Mouse (Mus musculus) embryo, embryonic 9.5 days (tissue): ENCODE data around the gene Mybph.

ENCODE experiments used
- DNase-seq: peaks from one replicate; pipeline ENCODE4 v3.0.0-alpha.2; 2017; ENCODE audit errors: extremely low spot score

Mybph gene

GRCm38 (mm10) chr1:134210179-134210755 is 17.0 kb downstream of the Mybph start:
- no peak for DNase-seq

- DNase-seq, result no peak
Measured at GRCm38 (mm10) chr1:134211043-134211442, 17.8 kb downstream of the Mybph start.

GRCm38 (mm10) chr1:134211631-134212030 is 18.4 kb downstream of the Mybph start:
- no peak for DNase-seq

- DNase-seq, result no peak
Measured at GRCm38 (mm10) chr1:134212351-134212750, 19.1 kb downstream of the Mybph start.

- no peak for DNase-seq
Measured at GRCm38 (mm10) chr1:134213405-134213804, 20.2 kb downstream of the Mybph start.

- no peak for DNase-seq
Measured at GRCm38 (mm10) chr1:134215059-134215458, 21.8 kb downstream of the Mybph start.

- DNase-seq, result no peak
Measured at GRCm38 (mm10) chr1:134215751-134216628, 22.7 kb downstream of the Mybph start.

- DNase-seq, result no peak
Measured at GRCm38 (mm10) chr1:134216629-134216971, 23.4 kb downstream of the Mybph start.

- DNase-seq, result no peak
Measured at GRCm38 (mm10) chr1:134217028-134217481, 23.8 kb downstream of the Mybph start.

GRCm38 (mm10) chr1:134217942-134218341 is 24.7 kb downstream of the Mybph start:
- no peak for DNase-seq

GRCm38 (mm10) chr1:134219608-134220007 is 26.4 kb downstream of the Mybph start:
- DNase-seq, result no peak

GRCm38 (mm10) chr1:134221172-134221571 is 27.9 kb downstream of the Mybph start:
- DNase-seq, result no peak

GRCm38 (mm10) chr1:134222122-134223055 is 29.1 kb downstream of the Mybph start:
- DNase-seq, result no peak

- no peak for DNase-seq
Measured at GRCm38 (mm10) chr1:134224649-134225227, 31.5 kb downstream of the Mybph start.

- DNase-seq, result no peak
Measured at GRCm38 (mm10) chr1:134225375-134225774, 32.1 kb downstream of the Mybph start.

- no peak for DNase-seq
Measured at GRCm38 (mm10) chr1:134226739-134227138, 33.5 kb downstream of the Mybph start.

- DNase-seq, result no peak
Measured at GRCm38 (mm10) chr1:134229806-134230575, 36.7 kb downstream of the Mybph start.

- DNase-seq, result no peak
Measured at GRCm38 (mm10) chr1:134230638-134231228, 37.5 kb downstream of the Mybph start.

GRCm38 (mm10) chr1:134231270-134231669 is 38.0 kb downstream of the Mybph start:
- DNase-seq, result no peak

- DNase-seq, result no peak
Measured at GRCm38 (mm10) chr1:134231681-134232080, 38.4 kb downstream of the Mybph start.

- DNase-seq, result no peak
Measured at GRCm38 (mm10) chr1:134232326-134232725, 39.1 kb downstream of the Mybph start.
